Mouse (Mus musculus): Measurements from ENCODE around the gene Olfr319.
"Not testable (repeated sequence)": the region's sequence is repeated elsewhere in the genome, so short reads cannot be mapped to it uniquely, and the experiment has no call there.

Olfr319 gene

GRCm38 (mm10) chr11:58698862-58699261 is at the start of gene Olfr319:
Gene Olfr319 (plus strand): TSS chr11:58699162.
- DNase-seq (ENCODE audit: low spot score in 2 of 2) = no peak

GRCm38 (mm10) chr11:58655151-58655550 is 43.8 kb upstream of the Olfr319 start:
- no peak for DNase-seq (ENCODE audit: low spot score in 2 of 2)

- DNase-seq (ENCODE audit: low spot score in 2 of 2) = no peak
These were observed 40.4 kb upstream of the Olfr319 start, which contains the start of gene Olfr322 for GRCm38 (mm10) chr11:58658596-58658995. Gene Olfr322 (plus strand): TSS chr11:58658782.

GRCm38 (mm10) chr11:58669252-58669651 is 29.7 kb upstream of the Olfr319 start:
- no peak for DNase-seq (ENCODE audit: low spot score in 2 of 2)

GRCm38 (mm10) chr11:58671825-58672224 is 27.1 kb upstream of the Olfr319 start:
- DNase-seq (ENCODE audit: low spot score in 2 of 2) = no peak

GRCm38 (mm10) chr11:58680799-58681198 is 18.2 kb upstream of the Olfr319 start, which contains the start of gene Olfr320:
Gene Olfr320 (plus strand): TSS chr11:58681099.
- no peak for DNase-seq (ENCODE audit: low spot score in 2 of 2)

GRCm38 (mm10) chr11:58709086-58709485 is 10.1 kb downstream of the Olfr319 start:
- DNase-seq (ENCODE audit: low spot score in 2 of 2) = no peak

- DNase-seq (ENCODE audit: low spot score in 2 of 2) = not testable (repeated sequence)
These were observed 18.8 kb downstream of the Olfr319 start for GRCm38 (mm10) chr11:58717723-58718122.

- no peak for DNase-seq (ENCODE audit: low spot score in 2 of 2)
These were observed 20.7 kb downstream of the Olfr319 start for GRCm38 (mm10) chr11:58719701-58720100.

GRCm38 (mm10) chr11:58723914-58724313 is 25.0 kb downstream of the Olfr319 start, which contains the start of gene Olfr318:
Gene Olfr318 (minus strand): TSS chr11:58724014.
- no peak for DNase-seq (ENCODE audit: low spot score in 2 of 2)

- DNase-seq (ENCODE audit: low spot score in 2 of 2) = not testable (repeated sequence)
These were observed 29.1 kb downstream of the Olfr319 start for GRCm38 (mm10) chr11:58727896-58728650.

- no peak for DNase-seq (ENCODE audit: low spot score in 2 of 2)
These were observed 34.4 kb downstream of the Olfr319 start for GRCm38 (mm10) chr11:58733372-58733771.

GRCm38 (mm10) chr11:58738792-58739262 is 39.9 kb downstream of the Olfr319 start, which contains the start of gene Olfr317:
Gene Olfr317 (minus strand): TSS chr11:58739212.
- no peak for DNase-seq (ENCODE audit: low spot score in 2 of 2)

- DNase-seq (ENCODE audit: low spot score in 2 of 2) = not testable (repeated sequence)
These were observed 52.1 kb downstream of the Olfr319 start for GRCm38 (mm10) chr11:58751096-58751495.

- no peak for DNase-seq (ENCODE audit: low spot score in 2 of 2)
These were observed 53.5 kb downstream of the Olfr319 start, which contains the start of gene Olfr316 for GRCm38 (mm10) chr11:58752434-58752833. Gene Olfr316 (plus strand): TSS chr11:58752734.

Measured in thymus, postnatal 10 days (tissue).